ENCODE assay signal across 1 mouse cellular context in genomic region chr4:117915489-117916105, GRCm38 (mm10).
TF ChIP-seq lines count a peak whose summit lies in the region.

No protein-coding gene starts in this region.

TF ChIP-seq in CH12.LX, 34 proteins besides CTCF, POLR2A, EP300 and RAD21:
- TF ChIP-seq SIN3A (IDR thresholded peaks at IDR 0.05; ENCODE audit: low read length) = peak; percentile 7; the same call in 1 of the 2 replicates
- TF ChIP-seq IRF4 (IDR thresholded peaks at IDR 0.05; ENCODE audit: low read depth, low read length) = peak; percentile 4; the same call in 1 of the 2 replicates
- 0 out of 2 replicates have a peak, but pooled peaks have one; percentile 20 for TF ChIP-seq POLR2AphosphoS2 (IDR thresholded peaks at IDR 0.05; ENCODE audit: low read depth, low read length)
- no peak for TF ChIP-seq GABPA (IDR thresholded peaks at IDR 0.05; ENCODE audit: insufficient replicate concordance, low read depth, low read length)
- TF ChIP-seq SMC3 (IDR thresholded peaks at IDR 0.05; ENCODE audit: low read depth, low read length) = no peak
- no peak for TF ChIP-seq CHD2 (IDR thresholded peaks at IDR 0.05; ENCODE audit: low read length)
- no peak for TF ChIP-seq ZNF384 (IDR thresholded peaks at IDR 0.05; ENCODE audit: low read depth, low read length)
- TF ChIP-seq USF1 (IDR thresholded peaks at IDR 0.05; ENCODE audit: low read depth, low read length) = no peak
- TF ChIP-seq MAZ (IDR thresholded peaks at IDR 0.05; ENCODE audit: low read depth, low read length) = 0 out of 2 replicates have a peak, but pooled peaks have one; percentile 3
- no peak for TF ChIP-seq BHLHE40 (IDR thresholded peaks at IDR 0.05; ENCODE audit: low read depth, low read length)
- TF ChIP-seq ZKSCAN1 (IDR thresholded peaks at IDR 0.05; ENCODE audit: borderline replicate concordance, low read depth, low read length) = no peak
- 0 out of 2 replicates have a peak, but pooled peaks have one; percentile 36 for TF ChIP-seq MXI1 (IDR thresholded peaks at IDR 0.05; ENCODE audit: low read depth, low read length)
- TF ChIP-seq E2F4 (IDR thresholded peaks at IDR 0.05; ENCODE audit: insufficient replicate concordance, low read depth, low read length) = 0 out of 2 replicates have a peak, but pooled peaks have one; percentile 22
- TF ChIP-seq CHD1 (IDR thresholded peaks at IDR 0.05; ENCODE audit: low read depth, low read length) = 0 out of 2 replicates have a peak, but pooled peaks have one; percentile 55
